Mouse (Mus musculus) right cerebral cortex, postnatal 14 days (tissue): ENCODE results near the gene Snf8.

Experiments
- DNase-seq: peaks from one replicate; pipeline ENCODE4 v3.0.0; 2022

Snf8 gene

DNA sequence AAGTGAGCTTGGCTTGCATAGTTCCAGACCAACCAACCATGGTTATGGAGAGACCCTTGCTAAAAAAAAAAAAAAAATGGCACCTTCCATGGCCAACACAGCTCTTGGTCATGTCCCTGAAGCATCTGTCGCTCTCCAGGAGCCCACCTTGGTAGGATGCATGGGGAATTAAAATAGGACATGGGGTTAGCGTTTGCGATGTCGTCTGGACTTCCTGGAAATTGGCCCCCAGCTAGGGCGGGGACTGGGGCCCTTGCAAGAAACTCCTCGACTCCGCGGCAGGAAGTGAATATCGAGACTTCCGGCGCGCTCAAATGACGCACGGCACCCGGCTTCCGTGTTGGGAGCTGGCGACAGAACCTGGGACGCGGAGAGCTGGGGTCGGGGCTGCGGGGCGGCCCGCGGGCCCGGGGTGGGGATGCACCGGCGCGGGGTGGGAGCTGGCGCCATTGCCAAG, at the start of gene Snf8:
Gene Snf8 (plus strand): TSS at position 290 of the 457 bp plus-strand sequence.
- DNase-seq = peak; percentile 97

- no peak for DNase-seq
Observed at GRCm38 (mm10) chr11:95987854-95988447, 46.7 kb upstream of the Snf8 start.

DNA sequence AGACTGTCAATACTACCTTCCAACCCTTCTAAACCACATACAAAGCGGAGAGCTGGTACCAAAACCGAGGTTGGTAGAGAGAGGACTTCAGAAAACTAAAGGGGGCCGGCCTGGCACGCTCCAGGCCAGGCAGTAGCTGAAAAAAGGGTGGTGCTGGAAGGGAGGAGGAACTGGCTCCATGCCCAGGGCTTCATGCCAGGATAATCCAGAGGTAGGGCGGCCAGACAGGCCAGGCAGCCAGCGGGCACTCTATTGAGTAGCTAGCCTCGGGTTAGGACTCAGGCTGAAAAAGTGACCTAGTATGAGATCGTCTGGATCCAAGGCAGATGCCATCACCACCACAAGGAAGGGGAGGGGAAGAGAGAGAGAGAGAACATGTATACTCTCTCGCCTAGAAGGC, 46.2 kb upstream of the Snf8 start:
- DNase-seq = peak; percentile 41

DNA sequence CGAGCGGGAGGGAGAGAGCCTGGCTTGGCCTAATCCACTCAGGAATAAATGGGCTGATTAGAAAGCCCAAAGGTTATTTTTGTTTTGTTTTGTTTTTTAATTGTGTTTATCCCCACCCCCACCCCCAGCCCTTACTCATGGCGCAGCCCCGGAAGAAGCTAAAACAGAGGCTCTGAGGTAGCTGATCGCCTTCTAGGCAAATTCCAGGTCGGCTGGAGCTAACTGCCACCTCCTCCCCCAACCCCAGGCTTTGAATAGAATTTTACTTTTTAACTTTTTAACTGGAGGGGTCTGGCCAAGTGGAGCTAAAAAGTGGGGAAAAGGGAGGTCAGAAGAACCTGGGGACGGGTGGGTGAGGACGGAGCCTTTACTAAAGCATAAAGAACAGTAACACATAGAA, 44.8 kb upstream of the Snf8 start:
- no peak for DNase-seq

DNA sequence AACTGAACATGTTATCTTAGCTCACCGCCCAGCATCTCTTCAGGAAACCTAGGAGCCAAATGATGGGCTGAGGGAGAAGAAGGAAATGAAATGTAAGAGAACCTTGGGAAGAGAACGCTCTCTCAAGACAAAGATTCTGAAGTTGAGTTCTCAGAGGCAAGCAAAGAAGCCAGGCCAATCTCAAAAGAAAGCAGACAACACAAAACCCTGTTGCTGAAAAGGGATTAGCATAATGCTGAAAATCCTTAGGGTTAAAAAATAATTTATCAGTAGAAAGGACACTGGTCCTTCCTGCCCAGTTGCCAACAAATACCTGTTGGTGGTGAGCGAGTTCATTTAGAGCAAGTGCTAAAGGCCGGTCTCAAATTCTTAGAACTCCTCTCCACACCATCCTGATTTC, 44.3 kb upstream of the Snf8 start:
- DNase-seq = no peak

DNA sequence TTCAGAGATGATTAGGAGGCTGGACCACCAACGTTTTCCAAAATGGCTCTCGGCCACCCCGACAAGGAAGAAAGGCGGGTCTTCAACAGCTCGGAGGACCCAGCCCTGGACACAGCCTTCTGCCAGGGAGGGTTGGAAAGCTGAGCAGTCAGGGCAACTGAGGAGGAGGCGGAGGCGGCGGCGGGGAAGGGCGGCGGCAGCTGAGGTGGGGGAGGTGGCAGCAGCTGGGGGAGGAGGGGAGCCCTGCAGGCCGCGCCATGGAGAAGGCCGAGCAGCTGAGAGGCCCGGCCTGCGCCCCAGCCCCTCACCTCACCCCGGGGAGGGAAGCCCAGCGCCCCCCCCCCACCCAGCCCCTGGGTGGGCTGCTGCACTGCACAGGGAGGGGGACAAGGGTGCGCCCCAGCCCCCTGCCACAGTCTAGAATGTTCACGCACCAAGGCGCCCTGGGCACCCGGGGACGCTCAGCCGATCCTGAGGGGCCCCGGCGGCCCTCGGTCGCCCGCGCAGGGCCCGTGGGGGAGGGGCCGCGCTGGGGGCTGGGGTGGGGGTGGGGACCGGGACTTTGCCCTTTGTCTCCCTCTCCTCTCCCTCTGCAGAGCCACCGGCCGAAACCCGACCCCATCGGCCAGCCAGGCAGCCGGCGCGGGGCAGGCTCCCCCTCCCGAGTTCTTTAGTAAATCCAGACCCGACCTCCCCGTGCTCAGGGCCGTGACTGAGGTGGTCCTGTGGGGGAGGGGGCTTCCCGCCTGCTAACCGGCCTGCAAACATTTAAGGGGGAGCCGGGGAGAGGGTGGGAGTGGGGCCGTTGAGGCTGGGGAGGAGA, 43.6 kb upstream of the Snf8 start:
- peak; percentile 31 for DNase-seq

DNA sequence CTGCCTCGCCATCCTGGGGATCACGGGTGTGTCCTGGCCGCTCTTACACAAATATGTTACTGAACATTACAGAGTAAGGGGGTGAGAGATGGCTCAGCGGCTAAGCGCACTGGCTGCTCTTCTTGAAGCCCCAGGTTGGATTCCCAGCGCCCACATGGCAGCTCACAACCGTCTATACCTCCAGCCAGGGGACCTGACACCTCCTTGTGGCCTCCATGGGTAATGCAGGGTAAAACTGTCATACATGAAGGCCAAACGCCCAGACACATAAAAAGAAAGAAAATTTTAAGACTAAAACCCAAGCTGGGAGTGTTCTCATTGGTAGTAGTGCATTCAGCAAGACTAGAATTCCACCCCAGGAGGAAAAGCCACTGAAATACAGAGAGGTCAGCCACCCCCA, 40.5 kb upstream of the Snf8 start:
- DNase-seq = no peak

DNA sequence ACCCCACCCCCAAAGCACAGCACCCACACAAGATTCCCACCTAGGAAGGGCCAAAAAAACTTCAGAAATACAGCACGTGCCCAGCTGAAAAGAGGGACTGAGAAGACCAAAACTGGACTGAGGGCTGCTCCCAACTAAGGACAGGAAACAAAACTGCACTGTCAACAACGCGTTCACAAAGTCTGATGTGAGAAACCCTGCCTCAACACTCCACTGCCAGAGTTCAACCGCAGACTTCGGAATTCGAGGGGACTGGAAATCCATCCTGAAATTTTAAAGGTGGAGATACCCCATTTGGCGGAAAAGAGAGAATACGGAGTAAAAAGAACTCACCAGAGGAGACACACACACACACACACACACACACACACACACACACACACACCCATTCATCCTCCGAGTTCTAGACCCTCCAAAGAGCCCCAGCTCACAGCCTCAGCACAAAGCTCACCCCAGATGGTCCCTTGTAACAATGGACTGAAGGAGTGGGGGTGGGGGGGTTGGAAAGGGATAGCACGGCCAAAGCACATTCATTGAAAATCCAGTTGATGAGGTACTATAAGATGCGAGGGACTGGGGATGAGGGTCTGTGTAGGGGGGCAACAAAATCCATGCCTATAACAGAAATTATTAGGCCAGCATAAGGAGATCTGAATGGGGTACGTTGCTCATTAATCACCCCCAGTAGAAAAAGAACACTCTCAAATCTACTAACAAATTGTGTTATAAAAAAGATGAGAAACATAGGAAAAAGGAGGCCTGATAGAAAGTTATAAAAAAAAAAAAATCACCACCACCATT, 31.4 kb upstream of the Snf8 start:
- DNase-seq = no peak

- DNase-seq = no peak
Observed at GRCm38 (mm10) chr11:96003969-96004792, 30.5 kb upstream of the Snf8 start.

DNA sequence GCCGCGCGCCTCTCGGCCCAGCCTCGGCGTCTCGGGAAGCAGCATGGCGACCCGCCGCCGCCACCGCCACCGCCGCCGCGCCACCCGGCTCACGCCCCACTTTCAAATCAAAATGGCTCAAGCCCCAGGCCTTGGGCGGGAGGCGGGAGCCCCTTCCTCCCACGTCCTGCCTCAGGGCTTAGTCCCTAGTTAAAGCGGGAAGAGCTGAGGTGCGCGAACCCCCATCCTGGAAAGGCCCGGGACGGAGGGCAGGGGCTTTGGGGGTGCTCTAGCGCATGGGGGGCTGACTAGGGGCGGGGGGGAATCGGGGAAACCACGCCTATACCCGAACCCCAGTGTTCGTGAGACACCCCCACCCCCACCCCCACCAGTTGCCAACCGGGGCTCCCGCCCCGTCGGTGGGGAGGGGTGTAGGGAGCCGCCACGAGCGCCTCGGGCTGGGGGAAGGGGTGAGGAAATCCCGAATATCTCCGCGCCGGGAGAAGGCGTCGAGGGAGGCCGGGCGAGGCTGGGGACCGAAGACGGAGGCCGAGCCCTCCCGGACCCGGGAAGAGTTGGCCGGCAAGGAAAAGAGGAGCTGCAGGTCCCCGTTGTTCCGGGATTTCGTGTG, 29.8 kb upstream of the Snf8 start:
- no peak for DNase-seq

- no peak for DNase-seq
Observed at GRCm38 (mm10) chr11:96005403-96006271, 29.0 kb upstream of the Snf8 start, which contains the start of gene Igf2bp1. Gene Igf2bp1 (minus strand): TSS chr11:96005940.

DNA sequence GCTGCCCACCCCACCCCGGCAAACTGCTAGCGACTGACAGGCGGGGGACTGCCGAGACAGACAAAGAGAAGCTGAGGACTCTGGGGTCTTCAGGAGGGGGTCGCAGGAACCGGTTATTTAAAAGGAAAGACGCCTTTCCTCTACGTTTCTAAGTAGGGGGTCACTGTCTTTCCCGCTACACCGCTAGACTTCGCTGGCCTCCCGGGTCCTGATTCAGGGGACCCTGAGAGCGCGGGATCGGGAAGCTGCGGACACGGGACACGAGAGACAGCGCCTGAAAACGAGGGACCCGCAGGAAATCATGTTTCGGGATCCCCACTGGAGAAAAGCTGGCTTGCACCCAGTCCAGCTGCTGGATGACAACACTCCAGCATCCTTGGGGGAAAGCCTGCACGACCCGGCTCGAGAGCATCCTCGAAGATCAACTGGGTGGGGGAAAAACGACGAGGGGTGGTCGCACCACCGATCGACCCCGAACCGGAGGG, 28.3 kb upstream of the Snf8 start:
- no peak for DNase-seq

- no peak for DNase-seq
Observed at GRCm38 (mm10) chr11:96006852-96007515, 27.7 kb upstream of the Snf8 start.

- no peak for DNase-seq
Observed at GRCm38 (mm10) chr11:96007516-96008235, 27.0 kb upstream of the Snf8 start.

GRCm38 (mm10) chr11:96008827-96009226, 25.9 kb upstream of the Snf8 start:
- DNase-seq = no peak

DNA sequence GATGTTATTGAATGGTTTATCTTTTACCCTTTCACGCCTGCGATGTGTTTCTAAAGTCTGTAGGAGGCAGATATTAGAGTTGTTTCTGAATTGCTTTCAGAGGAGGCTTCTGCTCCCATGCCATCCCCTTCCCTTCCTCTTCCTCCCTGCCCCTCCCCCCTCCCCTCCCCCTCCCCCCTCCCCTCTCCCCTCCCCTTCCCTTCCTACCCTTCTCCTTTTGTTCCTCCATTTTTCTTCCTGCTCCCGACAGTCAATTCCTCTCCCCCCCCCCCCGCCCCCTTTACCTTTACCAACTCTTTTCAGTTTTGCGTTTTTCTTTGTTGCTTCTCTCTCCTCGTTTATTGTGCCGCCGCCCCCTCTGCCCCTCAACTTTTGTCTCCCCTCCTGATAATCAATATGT, 22.7 kb upstream of the Snf8 start:
- DNase-seq = no peak

DNA sequence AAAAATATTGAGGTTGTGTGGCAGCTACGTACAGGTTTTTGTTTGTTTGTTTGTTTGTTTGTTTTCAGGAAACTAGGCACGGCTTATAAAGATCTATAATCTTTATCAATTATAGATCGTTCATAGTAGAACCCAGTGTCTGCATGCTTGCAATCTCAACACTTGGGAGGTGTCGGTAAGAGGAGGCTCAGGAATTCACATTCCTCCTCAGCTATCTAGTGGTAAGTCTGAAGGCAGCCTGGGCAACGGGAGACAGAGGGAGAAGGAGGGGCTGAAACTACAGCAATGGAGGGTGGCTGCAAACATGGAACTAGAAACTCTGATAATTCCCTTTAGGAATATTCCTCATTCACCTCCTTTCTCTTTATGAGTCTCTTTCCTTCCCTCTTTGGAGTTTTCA, 19.3 kb upstream of the Snf8 start:
- no peak for DNase-seq

DNA sequence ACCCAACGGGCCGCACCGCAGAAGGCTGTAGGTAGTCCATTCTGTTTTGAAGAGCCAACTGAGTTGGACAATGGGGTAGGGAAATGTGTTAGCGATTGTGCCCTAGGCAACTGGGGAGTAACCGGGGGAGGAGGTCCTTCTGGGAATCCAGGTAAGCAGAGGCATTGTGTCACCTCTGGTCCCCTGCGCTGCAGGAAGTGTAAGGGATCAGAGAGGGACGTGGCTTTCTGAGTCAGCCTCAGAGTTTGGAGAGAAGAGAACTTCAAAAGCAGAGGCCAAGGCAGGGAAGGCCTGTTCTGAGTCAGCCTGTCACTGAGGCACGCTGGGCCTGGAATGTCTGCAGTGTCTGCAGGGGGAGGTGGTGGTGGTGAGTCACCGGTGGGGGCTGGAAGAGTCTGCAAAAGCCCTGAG, 16.7 kb upstream of the Snf8 start:
- DNase-seq = no peak

GRCm38 (mm10) chr11:96020622-96021021, 14.1 kb upstream of the Snf8 start:
- DNase-seq = no peak

DNA sequence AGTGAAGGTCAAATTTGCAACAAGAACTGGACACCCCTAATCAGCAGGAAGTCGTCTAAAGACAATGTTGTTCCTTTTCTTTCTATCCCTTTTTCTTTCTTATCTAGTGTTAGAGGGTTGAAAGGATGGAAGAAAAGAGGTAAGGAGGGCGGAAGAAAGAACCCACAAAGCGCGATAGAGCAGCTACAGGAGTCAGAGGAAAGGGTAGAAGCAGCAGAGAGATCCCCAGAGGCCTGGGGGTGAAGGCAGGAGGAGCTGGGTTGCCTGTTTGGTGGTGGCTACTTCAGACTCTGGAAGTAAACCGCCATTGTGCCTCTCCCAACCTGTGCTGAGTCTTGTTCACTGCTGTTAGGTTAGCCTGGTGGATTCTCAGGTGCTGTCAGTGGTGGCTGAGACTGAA, 6.6 kb upstream of the Snf8 start:
- no peak for DNase-seq
